Mouse (Mus musculus) gastrocnemius, postnatal 25 days (tissue): Measurements from ENCODE around the gene Tagln2. TPM values are rescaled to one million over a fixed set of nuclear protein-coding genes. Genes with fewer than 3 reads are reported as not detected.
A peak's percentile ranks its signal among the peaks of the same experiment; 100 is the strongest.

Experiments used
- DNase-seq: peaks from one replicate; pipeline ENCODE4 v3.0.0; 2022
- total RNA-seq, 2 experiments: library from RNA; stranded (reverse); gene quantifications; 1 replicate in 1 of 2; 2 replicates in 1 of 2; pipeline ENCODE4 v1.2.3; 2021

Tagln2 gene
- total RNA-seq, 2 experiments from 2014 or later: 24.8 to 33.7 TPM

- no peak for DNase-seq
Observed at GRCm38 (mm10) chr1:172481111-172481510, 18.7 kb upstream of the Tagln2 start.

GRCm38 (mm10) chr1:172481540-172482280 lies 18.1 kb upstream of the Tagln2 start, which contains the start of gene Igsf9:
Igsf9 (plus strand) TSS chr1:172481788.
- DNase-seq: peak; percentile 86

GRCm38 (mm10) chr1:172482518-172483360 lies 17.1 kb upstream of the Tagln2 start:
- DNase-seq: no peak

GRCm38 (mm10) chr1:172483361-172483660 lies 16.5 kb upstream of the Tagln2 start:
- no peak for DNase-seq

GRCm38 (mm10) chr1:172484236-172484635 lies 15.6 kb upstream of the Tagln2 start:
- DNase-seq: no peak

DNA sequence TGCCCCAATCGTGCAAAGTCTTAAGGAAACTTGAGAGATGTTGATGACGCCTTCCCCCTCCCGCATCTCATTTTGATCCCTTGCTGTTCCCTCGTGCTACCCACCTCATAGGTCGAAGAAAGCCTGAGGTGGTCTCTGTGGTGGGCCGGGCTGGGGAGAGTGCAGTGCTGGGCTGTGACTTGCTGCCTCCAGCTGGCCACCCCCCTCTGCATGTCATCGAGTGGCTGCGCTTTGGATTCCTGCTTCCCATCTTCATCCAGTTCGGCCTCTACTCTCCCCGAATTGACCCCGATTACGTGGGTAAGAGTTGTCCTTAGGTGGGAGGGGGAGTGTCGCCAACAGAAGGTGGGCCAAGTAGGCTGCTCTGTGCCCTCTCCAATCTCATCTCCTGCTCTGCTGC lies 15.2 kb upstream of the Tagln2 start:
- DNase-seq: no peak

- DNase-seq: no peak
Observed at GRCm38 (mm10) chr1:172485821-172486220, 14.0 kb upstream of the Tagln2 start.

DNA sequence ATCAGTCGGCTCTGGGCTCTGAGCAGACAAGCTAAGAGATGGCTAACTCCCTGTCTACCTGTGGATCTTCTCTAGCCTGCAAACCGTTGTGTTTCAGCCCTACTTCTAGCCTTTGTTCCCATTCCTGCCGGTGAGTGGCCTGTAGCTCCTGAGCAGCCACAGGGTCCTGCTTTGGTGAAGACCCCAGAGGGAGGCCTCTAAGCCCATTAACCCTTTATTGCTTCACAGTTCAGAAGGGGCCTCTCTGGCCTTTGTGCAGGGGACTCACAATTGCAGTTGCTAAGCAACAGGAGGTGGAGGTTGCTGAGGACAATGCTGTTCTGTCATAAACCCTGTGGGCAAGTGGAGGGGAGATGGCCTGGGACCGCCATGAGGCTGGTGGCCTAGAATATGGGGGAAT lies 13.6 kb upstream of the Tagln2 start:
- DNase-seq: no peak

GRCm38 (mm10) chr1:172486651-172487050 lies 13.2 kb upstream of the Tagln2 start:
- no peak for DNase-seq

- no peak for DNase-seq
Observed at GRCm38 (mm10) chr1:172487859-172488258, 12.0 kb upstream of the Tagln2 start.

GRCm38 (mm10) chr1:172488831-172489230 lies 11.0 kb upstream of the Tagln2 start:
- no peak for DNase-seq

GRCm38 (mm10) chr1:172489585-172490250 lies 10.1 kb upstream of the Tagln2 start:
- no peak for DNase-seq

DNA sequence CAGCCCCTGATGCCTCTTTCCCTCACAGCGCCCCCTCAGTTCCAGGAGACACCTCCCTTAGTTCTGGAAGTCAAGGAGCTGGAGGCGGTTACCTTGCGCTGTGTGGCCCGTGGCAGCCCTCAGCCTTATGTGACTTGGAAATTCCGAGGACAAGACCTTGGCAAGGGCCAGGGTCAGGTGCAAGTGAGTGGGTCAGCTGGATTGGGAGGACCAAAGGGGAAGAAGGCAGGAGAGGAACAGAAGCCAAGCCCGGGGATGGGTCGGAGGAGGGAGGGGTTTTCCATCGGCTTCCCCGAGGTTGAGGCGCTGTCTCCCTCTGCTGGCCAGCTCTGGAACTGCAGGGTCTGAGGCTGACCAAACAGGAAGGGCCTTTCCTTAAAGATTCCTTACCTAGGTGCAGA lies 9.6 kb upstream of the Tagln2 start:
- DNase-seq: peak; percentile 74

- no peak for DNase-seq
Observed at GRCm38 (mm10) chr1:172492047-172492446, 7.8 kb upstream of the Tagln2 start.

- DNase-seq: no peak
Observed at GRCm38 (mm10) chr1:172493516-172493915, 6.3 kb upstream of the Tagln2 start.

GRCm38 (mm10) chr1:172496030-172496429 lies 3.8 kb upstream of the Tagln2 start:
- no peak for DNase-seq

DNA sequence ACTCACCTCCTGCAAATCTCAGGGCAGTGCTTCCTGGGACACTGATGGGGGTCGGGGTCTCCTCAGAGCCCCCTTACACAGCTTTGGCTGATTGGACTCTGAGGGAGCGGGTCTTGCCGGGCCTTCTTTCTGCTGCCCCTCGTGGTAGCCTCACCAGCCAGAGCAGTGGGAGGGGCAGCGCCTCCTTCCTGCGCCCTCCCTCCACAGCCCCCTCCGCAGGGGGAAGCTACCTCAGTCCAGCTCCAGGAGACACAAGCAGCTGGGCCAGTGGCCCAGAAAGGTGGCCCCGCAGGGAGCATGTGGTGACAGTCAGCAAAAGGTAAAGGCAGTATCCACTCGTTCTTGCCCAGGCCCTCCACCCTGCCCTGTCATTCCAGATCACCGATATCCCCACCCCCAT lies 2.4 kb upstream of the Tagln2 start:
- no peak for DNase-seq

DNA sequence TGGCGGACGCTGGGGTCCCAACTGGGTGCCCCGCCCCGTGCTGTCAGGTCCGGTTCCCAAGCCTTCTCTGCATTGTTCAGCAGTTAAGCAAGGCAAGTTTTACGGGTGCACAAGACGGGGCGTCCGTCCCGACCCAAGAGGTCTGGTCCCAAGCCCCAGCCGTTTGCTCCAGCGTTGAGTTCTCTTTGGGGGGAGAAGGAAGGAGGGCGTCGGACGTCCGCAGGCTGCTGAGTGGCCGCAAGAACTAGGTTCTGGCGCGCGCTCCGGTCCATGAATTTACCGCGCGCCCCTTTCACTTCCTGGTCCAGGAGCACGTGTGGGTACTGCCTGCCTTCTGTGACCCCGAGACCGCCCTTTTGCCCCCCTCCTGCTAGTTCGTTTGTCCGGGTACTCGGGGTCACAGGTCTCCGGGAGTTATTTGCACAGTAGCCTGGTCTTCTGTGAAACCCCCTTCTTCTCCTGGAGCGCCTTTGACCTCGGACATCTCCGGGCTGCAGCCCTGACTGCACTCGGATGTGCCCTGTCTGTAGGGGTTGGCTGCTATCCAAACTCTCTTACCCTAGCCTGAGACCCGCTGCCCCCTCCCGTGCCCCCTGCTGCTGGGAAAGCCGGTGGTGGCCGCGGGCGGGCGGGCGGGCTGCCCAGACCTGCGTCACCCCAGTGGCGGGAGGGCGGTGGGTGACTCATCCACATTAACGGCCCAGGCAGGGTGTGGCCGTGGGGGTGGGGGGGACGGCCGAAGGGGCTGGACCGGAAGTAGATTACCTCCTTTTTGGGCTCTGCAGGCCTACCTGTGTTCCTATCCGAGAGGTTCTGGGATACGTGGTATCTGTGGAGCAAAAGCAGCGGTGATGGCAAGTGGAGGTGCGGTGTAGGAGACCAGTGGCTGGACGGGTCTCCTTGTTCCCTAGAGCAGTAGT lies 864 bp downstream of the Tagln2 start:
- peak; percentile 79 for DNase-seq

DNA sequence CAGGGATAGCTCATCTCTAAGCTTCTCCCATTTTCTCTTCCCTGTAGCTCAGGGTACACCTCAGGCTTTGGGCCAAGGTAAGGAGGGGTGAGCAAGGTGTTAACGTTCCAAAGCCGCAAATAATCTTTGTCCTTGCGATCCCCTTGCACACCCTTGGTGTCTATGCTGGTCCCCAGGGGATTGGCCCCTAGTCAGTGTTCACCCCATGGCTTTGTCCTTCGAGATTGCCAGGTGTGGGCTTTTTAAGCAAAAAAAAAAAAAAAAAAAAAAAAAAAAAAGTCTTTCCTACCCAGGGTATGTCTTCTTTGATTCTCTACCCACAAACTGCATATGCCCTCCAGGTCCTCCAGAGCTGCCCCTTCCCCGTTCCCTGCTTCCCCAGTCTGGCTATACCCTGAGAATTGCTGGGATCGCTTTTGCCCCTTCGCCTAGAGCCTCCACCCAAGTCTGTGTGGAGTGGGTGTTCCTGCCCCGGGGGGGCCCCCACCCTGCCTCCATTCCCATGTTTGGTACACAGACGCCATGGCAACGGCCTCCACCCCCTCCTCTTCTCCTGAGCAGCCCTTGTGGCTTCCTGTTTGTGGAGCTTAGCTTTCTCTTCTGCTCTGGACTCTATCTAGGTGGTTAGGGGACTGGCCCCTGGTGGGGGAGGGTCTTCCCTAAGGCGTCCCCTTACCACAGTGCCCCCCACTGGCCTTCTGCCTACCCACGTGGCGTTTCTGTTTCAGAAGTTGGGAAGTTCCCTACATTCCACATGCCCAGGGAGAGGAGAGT lies 1.7 kb downstream of the Tagln2 start:
- DNase-seq: peak; percentile 84

DNA sequence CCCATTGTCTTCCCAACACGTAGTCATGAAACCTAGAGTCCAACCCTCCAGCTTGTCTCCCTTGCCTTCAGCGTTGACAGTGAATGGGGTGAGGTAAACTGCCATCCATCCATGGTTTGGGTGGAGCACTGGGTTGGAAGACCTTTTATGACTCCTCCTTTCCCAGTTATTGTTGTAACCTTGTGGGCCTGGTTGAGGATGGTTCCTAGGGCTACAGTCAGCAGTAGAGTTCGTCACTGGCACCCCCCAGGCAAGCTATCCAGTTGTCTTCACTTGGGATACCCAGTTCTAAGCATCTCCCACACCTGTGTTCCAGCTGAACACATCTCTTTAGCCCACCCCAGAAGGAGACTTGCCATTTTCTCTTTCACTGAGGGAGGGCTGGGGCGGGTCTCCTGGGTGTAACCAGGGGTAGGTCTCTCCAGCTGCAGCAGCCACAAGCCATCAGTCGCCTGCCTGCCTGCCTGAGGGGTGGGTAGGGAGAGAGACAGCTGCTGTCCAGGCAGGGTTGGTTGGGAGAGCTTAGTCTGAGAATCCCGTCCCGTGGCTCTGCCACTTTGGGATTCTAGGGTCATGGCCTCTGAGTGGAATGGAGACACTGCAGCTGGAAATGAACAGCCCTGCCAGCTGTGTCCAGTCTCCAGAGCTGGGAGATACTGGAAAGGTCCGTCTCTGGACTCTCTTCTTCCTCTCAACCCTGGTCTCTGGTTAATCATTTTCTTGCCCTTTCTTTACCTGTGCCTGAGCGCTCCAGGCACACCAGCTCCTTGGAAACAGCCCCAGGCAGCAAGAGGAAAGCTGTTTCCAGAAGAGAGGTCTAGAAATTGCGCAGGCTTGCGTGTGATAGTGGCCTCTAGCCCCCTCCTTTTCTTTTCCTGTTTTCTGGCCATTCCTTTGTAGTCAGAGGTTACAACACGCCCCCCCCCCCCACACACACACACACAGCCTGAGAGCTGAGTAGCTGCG lies 2.6 kb downstream of the Tagln2 start:
- no peak for DNase-seq
